Mouse (Mus musculus): ENCODE results near the gene Olfr1428.
"Not testable (repeated sequence)": the region's sequence is repeated elsewhere in the genome, so short reads cannot be mapped to it uniquely, and the experiment has no call there.

Olfr1428 gene

DNA sequence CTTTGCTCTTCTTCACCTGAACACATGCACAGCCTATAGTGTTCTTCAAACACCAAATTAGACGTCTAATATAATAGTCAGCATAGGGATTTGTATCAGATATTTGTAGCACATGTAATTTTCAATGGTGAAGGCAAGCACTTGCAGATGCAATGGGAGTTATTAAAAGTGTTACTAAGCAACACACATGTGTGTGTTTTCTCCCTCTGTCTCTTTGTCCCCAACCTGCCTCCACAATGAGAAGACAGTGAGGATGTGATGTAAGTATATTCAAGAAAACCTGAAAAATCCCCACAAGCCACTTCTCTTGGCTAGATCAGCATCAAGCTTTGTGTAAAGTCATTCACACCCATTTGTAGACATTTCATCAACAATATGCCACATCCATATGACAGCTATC lies at the start of gene Olfr1428:
Gene Olfr1428, minus strand, starts transcription at position 101 of the 400 bp plus-strand sequence.
- CTCF ChIA-PET, result no interaction called here

DNA sequence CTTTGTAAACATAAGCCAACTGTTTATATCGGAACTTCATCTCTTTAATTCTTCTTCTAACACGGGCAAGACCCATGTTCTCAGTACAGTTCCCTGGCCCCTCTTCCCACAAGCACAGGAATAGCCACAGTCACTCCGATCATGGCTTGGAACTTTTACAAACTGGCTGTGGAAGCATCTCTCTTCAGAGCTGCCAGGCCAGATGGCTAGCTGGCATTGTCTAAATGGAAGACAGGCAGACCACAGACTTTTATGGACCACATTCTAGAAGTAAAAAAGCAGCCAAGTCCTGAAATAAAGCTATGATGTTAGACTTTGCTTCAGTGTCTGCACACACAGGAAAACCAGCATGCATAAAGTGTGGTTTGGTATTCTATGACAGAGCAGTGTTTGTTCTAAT lies 29.8 kb upstream of the Olfr1428 start:
- CTCF ChIA-PET, result no interaction called here

DNA sequence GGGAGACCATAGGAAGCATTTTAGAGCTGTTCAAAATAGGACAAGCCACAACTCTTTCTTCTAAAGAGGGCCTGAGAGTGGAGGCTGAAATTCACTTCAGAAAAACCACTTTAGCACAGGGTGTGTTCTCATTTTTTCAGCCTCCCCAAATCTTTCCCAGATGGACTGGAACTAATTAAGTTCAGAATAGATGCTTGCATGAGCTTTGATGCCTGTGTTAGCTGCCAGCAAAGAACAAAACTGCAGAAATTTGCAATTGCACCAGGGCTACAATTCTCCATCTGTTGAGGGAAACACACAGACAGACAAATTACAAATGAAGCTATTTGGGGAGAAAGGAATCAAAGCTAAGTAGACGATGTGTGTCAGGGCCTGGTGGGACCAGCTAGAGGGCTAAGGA lies 27.7 kb upstream of the Olfr1428 start:
- CTCF ChIA-PET, result no interaction called here

DNA sequence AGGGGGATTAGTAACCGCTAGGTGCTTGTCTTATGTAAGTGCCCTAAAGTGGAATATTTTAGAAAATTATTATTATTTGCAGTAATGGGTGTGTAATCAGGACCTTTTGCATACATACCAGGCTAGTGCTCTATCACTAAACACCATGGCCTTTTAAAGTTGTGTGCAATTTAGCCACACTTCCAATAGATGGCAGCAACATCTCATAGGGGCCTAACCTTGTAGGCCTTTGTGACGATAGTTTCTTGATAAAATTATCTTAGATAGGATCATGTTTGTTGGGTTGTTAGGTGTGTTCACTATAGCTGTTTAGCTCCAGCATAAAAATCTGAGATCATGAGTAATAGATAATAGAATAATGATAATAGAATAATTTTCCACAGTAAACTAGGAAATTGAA lies 18.6 kb upstream of the Olfr1428 start:
- CTCF ChIA-PET, result no interaction called here

DNA sequence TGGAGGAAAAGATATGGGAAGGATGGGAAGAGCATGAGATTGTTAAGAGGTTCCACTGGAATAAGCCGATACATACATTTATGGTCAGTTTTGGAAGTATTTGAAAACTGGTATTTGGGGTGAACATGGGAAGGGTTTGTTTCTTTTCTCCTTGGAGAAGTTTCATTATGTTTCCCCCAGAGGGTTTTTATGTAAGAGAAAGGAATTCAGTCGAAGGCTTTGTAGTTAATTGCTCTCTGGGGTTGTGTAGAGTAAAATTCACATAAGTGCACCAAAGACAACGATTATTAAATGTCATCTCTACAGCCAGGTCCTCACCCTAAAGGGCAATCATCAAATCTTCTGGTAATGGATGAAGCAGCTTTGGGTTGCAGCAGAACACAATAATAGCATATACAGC lies 7.4 kb upstream of the Olfr1428 start, which contains the start of gene Olfr76:
Gene Olfr76, minus strand, starts transcription at position 101 of the 400 bp plus-strand sequence.
- CTCF ChIA-PET, result no interaction called here

DNA sequence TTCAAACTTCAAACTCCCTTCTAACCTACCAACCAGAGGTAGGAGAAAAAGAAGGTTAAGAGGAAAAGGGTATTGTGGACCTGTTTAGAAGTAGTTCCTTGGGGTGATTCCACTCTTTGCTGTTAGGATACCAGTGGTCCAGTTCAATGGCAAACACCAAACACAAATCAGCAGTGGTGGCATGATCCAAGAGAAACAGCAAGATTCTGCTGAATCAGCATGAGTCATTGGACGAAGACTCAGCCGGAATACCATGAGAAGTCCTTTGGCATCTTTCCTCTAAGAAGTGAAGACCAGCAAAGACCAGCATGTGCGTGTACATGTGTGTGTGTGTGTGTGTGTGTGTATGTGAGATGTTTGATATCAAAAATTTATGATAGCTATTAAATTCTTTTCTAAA lies 767 bp upstream of the Olfr1428 start:
- CTCF ChIA-PET, result no interaction called here

DNA sequence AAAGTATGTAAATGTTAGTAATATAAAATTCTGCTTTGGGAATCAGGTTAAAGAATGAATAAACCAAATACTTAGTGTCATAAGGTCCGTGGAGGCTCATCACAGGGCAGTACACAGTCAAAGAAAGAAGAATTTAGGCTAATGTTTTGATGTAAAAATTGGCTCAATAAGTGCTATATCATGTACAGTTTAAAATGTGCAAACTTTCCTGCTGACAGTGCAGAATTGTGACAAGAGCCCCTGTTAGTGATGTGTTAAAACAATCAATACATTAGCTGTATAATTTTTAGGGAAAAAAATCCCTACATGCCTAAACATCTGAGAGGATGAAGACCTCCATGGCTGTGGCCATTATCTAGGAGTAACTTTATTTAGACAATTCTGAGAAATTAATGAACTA lies 1.9 kb downstream of the Olfr1428 start:
- CTCF ChIA-PET, result no interaction called here

DNA sequence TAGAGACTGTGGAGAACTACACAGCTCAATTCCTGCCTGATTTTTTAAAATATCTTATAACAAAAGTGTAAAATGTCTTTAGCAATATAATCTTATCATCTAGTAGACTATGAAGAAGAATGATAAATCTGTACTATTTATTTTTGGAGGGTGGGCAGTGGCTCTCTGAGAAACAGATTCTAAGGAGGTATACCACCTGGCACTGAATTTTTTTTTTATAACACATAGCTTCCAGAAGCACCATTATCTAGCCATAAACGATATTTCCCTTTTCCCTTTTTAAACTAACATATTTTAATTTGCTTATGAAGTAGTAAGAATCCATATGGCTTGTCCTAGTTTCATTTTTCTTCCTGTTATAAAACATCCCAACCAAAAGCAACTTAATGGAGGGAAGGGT lies 11.2 kb downstream of the Olfr1428 start:
- CTCF ChIA-PET, result no interaction called here

DNA sequence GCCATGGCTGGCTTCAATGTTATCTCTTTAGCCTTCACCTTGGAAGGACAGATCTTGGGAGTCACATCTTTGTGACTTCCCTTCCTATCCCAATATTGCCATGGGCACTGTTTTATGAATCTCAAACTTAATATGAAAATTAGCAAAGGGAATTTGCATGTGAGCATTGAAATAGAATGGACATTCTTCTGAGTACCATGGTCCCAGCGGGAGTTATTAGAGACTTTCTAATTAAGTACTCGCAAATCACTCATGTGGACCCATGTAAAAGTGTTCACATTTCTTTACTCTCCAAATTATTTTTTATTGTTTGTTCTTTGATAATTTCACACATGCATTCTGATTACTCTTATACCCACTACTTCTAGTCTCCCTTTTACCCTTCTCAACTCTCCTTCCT lies 12.5 kb downstream of the Olfr1428 start, which contains the start of gene Olfr1427:
Gene Olfr1427, minus strand, starts transcription at position 101 of the 400 bp plus-strand sequence.
- CTCF ChIA-PET, result no interaction called here

DNA sequence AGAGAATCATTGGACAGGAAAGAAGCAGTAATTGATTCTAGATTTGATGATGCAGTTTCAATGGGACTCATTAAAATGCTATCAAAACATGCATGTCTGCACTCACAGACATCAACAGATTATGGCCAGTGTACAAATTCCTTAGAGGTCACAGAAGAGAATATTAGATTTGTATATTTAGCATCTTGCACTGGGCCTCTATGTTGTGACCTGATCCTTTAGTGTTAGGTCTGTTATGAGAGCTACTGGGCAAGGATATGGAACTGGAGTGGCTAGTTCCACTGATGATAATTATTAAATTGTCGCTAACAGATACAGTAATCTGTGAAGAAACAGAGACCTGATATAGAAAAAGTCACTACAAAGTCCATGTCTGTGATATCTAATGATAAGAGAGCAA lies 23.8 kb downstream of the Olfr1428 start, which contains the start of gene Olfr1426:
Gene Olfr1426, minus strand, starts transcription at position 101 of the 400 bp plus-strand sequence.
- CTCF ChIA-PET, result interaction anchor here (0.7 kb wide), 1 partner anchor 648 kb away, joined by 4 read pairs; no protein-coding TSS in a partner anchor

DNA sequence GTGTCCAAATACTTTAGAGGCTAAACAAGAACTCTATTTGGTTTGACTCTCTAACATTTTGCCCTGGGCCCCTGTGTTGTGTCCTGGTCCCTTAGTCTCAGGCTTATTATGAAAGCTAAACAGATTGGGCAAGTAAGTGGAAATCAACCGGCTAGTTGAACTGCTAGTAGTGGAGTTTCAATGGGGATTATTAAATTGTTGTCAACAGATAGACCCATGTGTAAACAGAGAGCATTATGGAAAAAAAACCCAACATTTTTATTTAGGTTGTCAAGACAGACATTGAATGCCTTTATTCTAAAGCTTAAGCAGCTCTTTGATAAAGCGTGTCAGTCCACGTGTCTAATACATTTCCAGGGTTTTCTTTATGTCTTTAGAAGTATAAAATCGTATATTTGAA lies 38.1 kb downstream of the Olfr1428 start, which contains the start of gene Olfr1425:
Gene Olfr1425, minus strand, starts transcription at position 101 of the 400 bp plus-strand sequence.
- CTCF ChIA-PET, result not testable (repeated sequence)

DNA sequence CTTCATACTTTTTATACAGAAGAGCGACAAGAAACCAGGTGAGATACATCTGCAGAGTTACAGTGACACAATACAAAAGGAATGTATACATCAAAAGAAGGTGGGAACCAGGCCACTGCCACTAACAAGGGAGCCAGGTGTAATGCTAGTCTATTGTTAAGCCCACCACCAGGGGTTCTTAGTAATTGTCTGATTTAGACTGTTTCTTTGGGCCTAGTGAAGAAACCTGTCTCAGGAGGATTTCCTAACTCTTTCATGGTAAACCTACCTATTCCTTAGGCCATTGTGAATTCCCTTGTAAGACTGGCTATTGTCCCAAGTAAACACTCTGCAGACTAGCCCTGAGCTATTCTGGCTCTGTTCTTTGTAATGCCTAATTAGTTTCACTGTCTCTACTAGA lies 46.2 kb downstream of the Olfr1428 start:
- CTCF ChIA-PET, result not testable (repeated sequence)

DNA sequence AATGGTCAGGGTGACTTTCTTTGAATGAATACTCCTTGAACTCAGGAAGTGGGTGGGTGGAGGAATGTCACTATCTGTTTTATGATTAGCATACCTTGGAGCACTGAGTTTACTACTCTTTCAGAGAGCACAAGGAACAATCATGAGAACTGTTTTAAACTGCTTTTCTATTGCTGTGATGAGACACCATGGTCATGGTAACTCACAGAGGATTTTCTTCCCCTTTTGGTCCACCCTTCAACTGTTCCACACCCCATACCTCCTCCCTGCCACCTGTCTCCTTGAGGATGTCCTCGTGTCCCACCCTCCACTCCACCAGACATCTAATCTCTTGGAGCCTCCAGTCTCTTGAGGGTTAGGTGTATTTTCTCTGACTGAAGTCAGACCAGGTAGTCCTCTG lies 47.9 kb downstream of the Olfr1428 start:
- CTCF ChIA-PET, result not testable (repeated sequence)

DNA sequence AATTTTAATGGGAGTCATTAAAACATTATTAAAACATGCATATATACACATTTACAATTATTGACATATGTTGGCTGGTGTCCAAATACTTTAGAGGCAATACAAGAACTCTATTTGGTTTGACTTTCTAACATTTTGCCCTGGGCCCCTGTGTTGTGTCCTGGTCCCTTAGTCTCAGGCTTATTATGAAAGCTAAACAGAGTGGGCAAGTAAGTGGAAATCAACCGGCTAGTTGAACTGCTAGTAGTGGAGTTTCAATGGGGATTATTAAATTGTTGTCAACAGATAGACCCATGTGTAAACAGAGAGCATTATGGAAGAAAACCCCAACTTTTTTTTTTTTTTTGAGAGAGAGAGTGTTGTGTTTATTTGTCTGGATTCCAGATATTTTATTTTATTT lies 53.1 kb downstream of the Olfr1428 start, which contains the start of gene Olfr1424:
Gene Olfr1424, minus strand, starts transcription at position 101 of the 400 bp plus-strand sequence.
- CTCF ChIA-PET, result not testable (repeated sequence)

Data from spleen, embryonic (tissue).